Mouse (Mus musculus): ENCODE measurements around the gene Slc36a4. TPM values are rescaled to one million over a fixed set of nuclear protein-coding genes. Genes with fewer than 3 reads are reported as not detected.

Gene Slc36a4
- polyA plus RNA-seq, 1 experiment: not detected

- Histone ChIP-seq H3K27ac (ENCODE audit: insufficient read depth, low read depth, low read length) (no peak overlapping the region), H3K4me1 (ENCODE audit: control insufficient read depth, insufficient read depth, low read length) (no peaks in the 10 kb centered on the region; the same call in 1 of the 2 replicates), H3K4me3 (ENCODE audit: insufficient read depth, low read depth, low read length) (no peak overlapping the region)
- WGBS: 86% methylated on average over 2 of the region's 2 CpGs
- TF ChIP-seq POLR2A (IDR thresholded peaks at IDR 0.05; ENCODE audit: insufficient read depth, low read depth, low read length) (no peak), CTCF (IDR thresholded peaks at IDR 0.05; ENCODE audit: insufficient read depth, low read depth, low read length) (no peak)
Observed at GRCm38 (mm10) chr9:15737522-15737921, 28.0 kb downstream of the Slc36a4 start.

GRCm38 (mm10) chr9:15741428-15741827, 31.9 kb downstream of the Slc36a4 start:
- Histone ChIP-seq H3K27ac (ENCODE audit: insufficient read depth, low read depth, low read length) (no peak overlapping the region), H3K4me1 (ENCODE audit: control insufficient read depth, insufficient read depth, low read length) (no peaks in the 10 kb centered on the region), H3K4me3 (ENCODE audit: insufficient read depth, low read depth, low read length) (no peak overlapping the region)
- no peak for TF ChIP-seq CTCF (IDR thresholded peaks at IDR 0.05; ENCODE audit: insufficient read depth, low read depth, low read length)
- no peak for TF ChIP-seq POLR2A (IDR thresholded peaks at IDR 0.05; ENCODE audit: insufficient read depth, low read depth, low read length)
- WGBS: 93% methylated on average over 4 of the region's 4 CpGs

- Histone ChIP-seq H3K27ac (ENCODE audit: insufficient read depth, low read depth, low read length) (no peak overlapping the region), H3K4me1 (ENCODE audit: control insufficient read depth, insufficient read depth, low read length) (no peaks in the 10 kb centered on the region), H3K4me3 (ENCODE audit: insufficient read depth, low read depth, low read length) (no peak overlapping the region)
- WGBS: 77% methylated on average over 6 of the region's 6 CpGs
- TF ChIP-seq POLR2A (IDR thresholded peaks at IDR 0.05; ENCODE audit: insufficient read depth, low read depth, low read length) (no peak), CTCF (IDR thresholded peaks at IDR 0.05; ENCODE audit: insufficient read depth, low read depth, low read length) (no peak)
Observed at GRCm38 (mm10) chr9:15741931-15742330, 32.4 kb downstream of the Slc36a4 start.

- 61% methylated on average over 2 of the region's 2 CpGs for WGBS
- Histone ChIP-seq H3K27ac (ENCODE audit: insufficient read depth, low read depth, low read length) (no peak overlapping the region), H3K4me1 (ENCODE audit: control insufficient read depth, insufficient read depth, low read length) (no peaks in the 10 kb centered on the region), H3K4me3 (ENCODE audit: insufficient read depth, low read depth, low read length) (no peak overlapping the region)
- TF ChIP-seq CTCF (IDR thresholded peaks at IDR 0.05; ENCODE audit: insufficient read depth, low read depth, low read length): no peak
- TF ChIP-seq POLR2A (IDR thresholded peaks at IDR 0.05; ENCODE audit: insufficient read depth, low read depth, low read length): no peak
Observed at GRCm38 (mm10) chr9:15745985-15746607, 36.6 kb downstream of the Slc36a4 start.

GRCm38 (mm10) chr9:15746636-15747035, 37.1 kb downstream of the Slc36a4 start:
- WGBS: 67% methylated on average over 7 of the region's 7 CpGs
- H3K4me1 ChIP-seq (ENCODE audit: control insufficient read depth, insufficient read depth, low read length): no peaks in the 10 kb centered on the region
- no peak overlapping the region for H3K4me3 ChIP-seq (ENCODE audit: insufficient read depth, low read depth, low read length)
- TF ChIP-seq CTCF (IDR thresholded peaks at IDR 0.05; ENCODE audit: insufficient read depth, low read depth, low read length) (no peak), POLR2A (IDR thresholded peaks at IDR 0.05; ENCODE audit: insufficient read depth, low read depth, low read length) (no peak)
- no peak overlapping the region for H3K27ac ChIP-seq (ENCODE audit: insufficient read depth, low read depth, low read length)

GRCm38 (mm10) chr9:15748383-15748782, 38.8 kb downstream of the Slc36a4 start:
- Histone ChIP-seq H3K4me1 (ENCODE audit: control insufficient read depth, insufficient read depth, low read length) (no peaks in the 10 kb centered on the region), H3K4me3 (ENCODE audit: insufficient read depth, low read depth, low read length) (no peak overlapping the region), H3K27ac (ENCODE audit: insufficient read depth, low read depth, low read length) (no peak overlapping the region)
- TF ChIP-seq CTCF (IDR thresholded peaks at IDR 0.05; ENCODE audit: insufficient read depth, low read depth, low read length) (no peak), POLR2A (IDR thresholded peaks at IDR 0.05; ENCODE audit: insufficient read depth, low read depth, low read length) (no peak)
- WGBS: 85% methylated on average over 5 of the region's 5 CpGs

GRCm38 (mm10) chr9:15759318-15759717, 49.8 kb downstream of the Slc36a4 start:
- no peak for TF ChIP-seq POLR2A (IDR thresholded peaks at IDR 0.05; ENCODE audit: insufficient read depth, low read depth, low read length)
- TF ChIP-seq CTCF (IDR thresholded peaks at IDR 0.05; ENCODE audit: insufficient read depth, low read depth, low read length): no peak

GRCm38 (mm10) chr9:15766379-15766778, 56.8 kb downstream of the Slc36a4 start:
- H3K27ac ChIP-seq (ENCODE audit: insufficient read depth, low read depth, low read length): no peak overlapping the region
- no peak overlapping the region for H3K4me3 ChIP-seq (ENCODE audit: insufficient read depth, low read depth, low read length)
- TF ChIP-seq CTCF (IDR thresholded peaks at IDR 0.05; ENCODE audit: insufficient read depth, low read depth, low read length) (no peak), POLR2A (IDR thresholded peaks at IDR 0.05; ENCODE audit: insufficient read depth, low read depth, low read length) (no peak)
- H3K4me1 ChIP-seq (ENCODE audit: control insufficient read depth, insufficient read depth, low read length): no peaks in the 10 kb centered on the region
- 80% methylated on average over 5 of the region's 5 CpGs for WGBS

More at GRCm38 (mm10) chr9:15759318-15759717, 49.8 kb downstream of the Slc36a4 start:
- Histone ChIP-seq H3K4me1 (ENCODE audit: control insufficient read depth, insufficient read depth, low read length) (no peaks in the 10 kb centered on the region), H3K4me3 (ENCODE audit: insufficient read depth, low read depth, low read length) (no peak overlapping the region), H3K27ac (ENCODE audit: insufficient read depth, low read depth, low read length) (no peak overlapping the region)

GRCm38 (mm10) chr9:15766821-15767220, 57.3 kb downstream of the Slc36a4 start:
- TF ChIP-seq CTCF (IDR thresholded peaks at IDR 0.05; ENCODE audit: insufficient read depth, low read depth, low read length): no peak
- no peak for TF ChIP-seq POLR2A (IDR thresholded peaks at IDR 0.05; ENCODE audit: insufficient read depth, low read depth, low read length)
- Histone ChIP-seq H3K4me1 (ENCODE audit: control insufficient read depth, insufficient read depth, low read length) (no peaks in the 10 kb centered on the region), H3K4me3 (ENCODE audit: insufficient read depth, low read depth, low read length) (no peak overlapping the region), H3K27ac (ENCODE audit: insufficient read depth, low read depth, low read length) (no peak overlapping the region)
- WGBS: 78% methylated on average over 5 of the region's 5 CpGs
